Mouse (Mus musculus) hematopoietic stem cell, adult 5-6 weeks (primary cell): ENCODE results near the gene Cox7a1. TPM values are rescaled to one million over a fixed set of nuclear protein-coding genes. Genes with fewer than 3 reads are reported as not detected.
"Not testable (repeated sequence)": the region's sequence is repeated elsewhere in the genome, so short reads cannot be mapped to it uniquely, and the experiment has no call there.

Experiments
- ATAC-seq, 2 experiments: fragments of 125-278 bp in 1 of 2; replicated peaks in 1 of 2; 2 replicates each; pipeline ENCODE4 v1.8.0; 2016 to 2017; ENCODE audit warnings: inconsistent platforms in 2 of 2, mild to moderate bottlenecking in 2 of 2, moderate number of reproducible peaks in 2 of 2, low read depth in 1 of 2, moderate TSS enrichment in 1 of 2; ENCODE audit not compliant: low FRiP score in 2 of 2, poor library complexity in 2 of 2, severe bottlenecking in 2 of 2, insufficient read depth in 1 of 2, low TSS enrichment in 1 of 2
- total RNA-seq: library from RNA; stranded (forward); fragments of 172-1452, 232-1000 nt; gene quantifications from 2 replicates; pipeline ENCODE4 v1.2.3, GENCODE M21; 2017

The Cox7a1 gene
- total RNA-seq, 1 experiment from 2014 or later, result not detected

GRCm38 (mm10) chr7:30204380-30204779 is 20.4 kb downstream of the Cox7a1 start:
- no peak for ATAC-seq

- ATAC-seq, result peak; percentile 78 to 86; a peak in 3 of 4 replicates
These were observed 21.4 kb downstream of the Cox7a1 start for GRCm38 (mm10) chr7:30205383-30205782.

- ATAC-seq, result not testable (repeated sequence)
These were observed 22.4 kb downstream of the Cox7a1 start for GRCm38 (mm10) chr7:30206364-30206763.

GRCm38 (mm10) chr7:30211025-30211424 is 27.1 kb downstream of the Cox7a1 start:
- no peak for ATAC-seq

- no peak for ATAC-seq
These were observed 29.9 kb downstream of the Cox7a1 start for GRCm38 (mm10) chr7:30213881-30214280.

GRCm38 (mm10) chr7:30215875-30216274 is 31.9 kb downstream of the Cox7a1 start:
- ATAC-seq, result no peak

GRCm38 (mm10) chr7:30216723-30217151 is 32.8 kb downstream of the Cox7a1 start:
- ATAC-seq, result peak; percentile 60 to 79

- no peak for ATAC-seq
These were observed 33.3 kb downstream of the Cox7a1 start for GRCm38 (mm10) chr7:30217277-30217676.

- ATAC-seq, result peak; percentile 63 to 80
These were observed 35.5 kb downstream of the Cox7a1 start for GRCm38 (mm10) chr7:30219293-30220007.

GRCm38 (mm10) chr7:30220008-30220356 is 36.0 kb downstream of the Cox7a1 start:
- peak; percentile 25 to 30; a peak in 2 of 4 replicates for ATAC-seq

- ATAC-seq, result no peak
These were observed 37.5 kb downstream of the Cox7a1 start for GRCm38 (mm10) chr7:30221433-30221832.

- no peak for ATAC-seq
These were observed 38.3 kb downstream of the Cox7a1 start for GRCm38 (mm10) chr7:30222205-30222604.

- no peak for ATAC-seq
These were observed 40.3 kb downstream of the Cox7a1 start for GRCm38 (mm10) chr7:30224206-30224605.

- no peak for ATAC-seq
These were observed 47.4 kb downstream of the Cox7a1 start for GRCm38 (mm10) chr7:30231328-30231668.

GRCm38 (mm10) chr7:30231669-30232454 is 47.9 kb downstream of the Cox7a1 start, which contains the start of the genes Polr2i and Tbcb:
TSS of gene Polr2i (plus strand) at chr7:30231948.
TSS of gene Tbcb (minus strand) at chr7:30232272.
- ATAC-seq, result peak; percentile 94 to 96

- ATAC-seq, result peak in 1 of 2 experiments; percentile 23; a peak in 2 of 4 replicates
These were observed 48.7 kb downstream of the Cox7a1 start for GRCm38 (mm10) chr7:30232631-30233148.

GRCm38 (mm10) chr7:30233387-30233786 is 49.4 kb downstream of the Cox7a1 start:
- ATAC-seq, result no peak

GRCm38 (mm10) chr7:30234276-30234858 is 50.4 kb downstream of the Cox7a1 start:
- ATAC-seq, result no peak
